Mouse (Mus musculus) heart, adult 2 months (tissue): ENCODE results near the gene Ccnl2.

ENCODE experiments used
- CTCF ChIP-seq: fragments of 200-600 bp; IDR thresholded peaks from 2 replicates; pipeline ENCODE4 v1.8.1; 2022; ENCODE audit warnings: antibody characterized with exemption, mild to moderate bottlenecking, moderate library complexity
- POLR2A ChIP-seq: fragments of 200-500 bp; IDR thresholded peaks from 2 replicates; pipeline ENCODE4 v1.6.1; 2011; ENCODE audit warnings: mild to moderate bottlenecking, low read depth, low read length, control low read depth; ENCODE audit not compliant: insufficient read depth

DNA sequence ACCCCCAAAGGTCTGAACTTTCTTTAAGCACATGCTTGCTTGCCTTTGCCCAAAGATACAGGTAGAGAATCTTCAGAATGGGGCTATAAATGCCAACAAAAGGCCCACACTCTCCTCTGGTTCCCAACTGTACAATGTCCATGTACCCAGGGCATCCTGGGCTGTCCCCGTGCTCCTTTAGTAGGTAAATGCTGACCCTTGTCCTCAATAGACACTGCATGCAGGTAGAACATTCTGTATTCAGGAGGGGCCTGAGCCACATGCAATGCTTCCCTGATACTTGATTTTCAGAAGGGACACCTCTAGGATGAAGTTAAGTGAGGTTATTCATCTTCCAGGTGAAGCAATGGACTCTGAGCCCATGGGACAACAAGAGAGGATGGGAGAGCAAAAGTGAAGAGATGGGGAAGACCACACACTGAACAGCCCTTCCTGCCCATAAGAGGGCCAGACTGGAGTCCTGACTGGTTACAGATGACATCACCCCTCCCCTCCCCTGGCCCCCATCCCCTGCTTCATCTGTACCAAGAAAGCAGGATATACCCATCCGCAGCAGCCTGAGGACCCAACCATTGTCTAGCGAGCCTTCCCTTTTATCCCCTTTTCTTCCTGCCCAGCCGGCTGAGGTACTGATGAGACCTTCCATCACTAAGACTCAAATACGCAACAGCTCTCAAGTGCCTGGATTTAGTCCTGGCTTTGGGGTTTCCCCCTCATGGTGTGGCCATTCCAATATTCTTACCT is 38.8 kb upstream of the Ccnl2 start:
- TF ChIP-seq POLR2A, result no peak
- TF ChIP-seq CTCF, result no peak
